Mouse (Mus musculus): ENCODE measurements around the gene Mki67. TPM values are rescaled to one million over a fixed set of nuclear protein-coding genes. Genes with fewer than 3 reads are reported as not detected.

The Mki67 gene
- total and polyA plus RNA-seq, 2 experiments from 2014 or later: 10.8 to 29.4 TPM

DNA sequence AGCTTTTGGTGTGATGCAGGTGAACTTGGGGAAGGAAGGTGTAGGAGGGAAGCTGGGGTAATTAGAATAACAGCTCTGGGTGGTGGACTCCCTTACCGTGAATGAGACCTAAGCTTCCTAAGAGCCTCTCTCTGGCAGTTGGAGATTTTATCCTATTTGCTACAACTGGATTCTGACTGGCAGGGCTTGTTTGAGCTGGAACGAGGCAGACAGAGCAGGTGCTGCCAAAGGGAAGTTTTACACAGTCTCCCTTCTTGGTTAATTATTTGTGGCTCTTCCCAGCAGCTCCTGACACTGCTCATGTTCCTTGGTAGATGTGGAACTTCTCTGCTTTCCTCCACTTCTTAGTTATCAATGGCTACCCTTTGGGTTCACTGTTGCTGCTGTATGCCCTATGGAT is 30.9 kb upstream of the Mki67 start:
- no peak for TF ChIP-seq CTCF (IDR thresholded peaks at IDR 0.05; ENCODE audit: low read depth)
- H3K9ac ChIP-seq (replicated peaks; ENCODE audit: low read length): no peak overlapping the region
- no peaks in the 10 kb centered on the region for H3K36me3 ChIP-seq (ENCODE audit: insufficient read depth, low read length)
- H3K27me3 ChIP-seq (ENCODE audit: insufficient read depth, low read length): no peaks in the 10 kb centered on the region
- H3K4me3 ChIP-seq (ENCODE audit: low read length): no peak overlapping the region
- no peak overlapping the region for H3K4me2 ChIP-seq (ENCODE audit: low read depth, low read length)
- DNase-seq (ENCODE audit: low spot score) (no peak), ATAC-seq (peak; percentile 38)
- no peak overlapping the region for H3K27ac ChIP-seq
- 29% methylated on average over 2 of the region's 2 CpGs for WGBS
- peaks cover 4% of the 10 kb centered on the region for H3K4me1 ChIP-seq (ENCODE audit: insufficient read depth, low read length)
- no peaks in the 10 kb centered on the region; the same call in 1 of the 2 replicates for H3K9me3 ChIP-seq (ENCODE audit: low read length)

DNA sequence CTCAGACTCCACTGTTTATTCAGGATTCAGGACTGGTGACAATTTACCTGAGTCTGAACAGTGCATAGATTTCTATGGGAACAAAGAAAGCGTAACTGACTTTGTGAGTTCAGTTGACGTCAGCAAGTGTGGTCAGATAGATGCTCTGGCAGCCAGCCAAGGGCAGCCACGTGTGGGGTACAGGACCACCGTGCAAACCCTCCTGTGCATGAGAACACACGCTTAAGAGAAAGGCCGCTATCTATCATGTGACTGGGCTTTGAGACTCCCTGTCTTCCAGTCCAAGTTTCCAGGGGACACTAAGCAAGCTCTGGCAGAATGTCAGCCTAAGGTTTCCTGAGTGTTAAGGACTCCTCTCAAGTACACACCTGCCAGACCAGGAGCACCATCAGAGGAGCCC is 30.4 kb upstream of the Mki67 start:
- 47% methylated on average over 6 of the region's 6 CpGs for WGBS
- H3K9ac ChIP-seq (replicated peaks; ENCODE audit: low read length): no peak overlapping the region
- TF ChIP-seq CTCF (IDR thresholded peaks at IDR 0.05; ENCODE audit: low read depth): no peak

DNA sequence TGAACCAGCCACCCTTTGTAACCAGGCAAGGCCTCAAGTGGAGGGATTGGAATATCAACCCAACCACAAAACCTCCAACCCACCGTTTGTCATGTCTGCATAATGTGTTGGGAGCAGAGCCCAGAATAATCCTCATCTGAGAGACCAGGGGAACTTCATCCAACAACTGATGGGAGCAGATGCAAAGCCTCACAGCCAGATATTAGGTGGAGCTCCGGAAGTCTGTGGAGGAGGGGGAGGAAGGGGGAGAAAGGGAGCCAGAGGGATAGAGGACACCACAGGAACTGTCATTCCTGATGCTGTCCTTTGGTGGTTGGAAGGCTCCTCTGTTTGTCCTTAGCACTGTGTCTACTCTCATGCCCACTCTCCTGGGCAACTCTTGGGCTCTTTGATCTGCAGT is 28.9 kb upstream of the Mki67 start:
- no peak overlapping the region for H3K4me3 ChIP-seq (ENCODE audit: low read length)
- ATAC-seq (peak; percentile 21; the same call in 1 of the 2 replicates), DNase-seq (ENCODE audit: low spot score) (peak; percentile 36)
- H3K36me3 ChIP-seq (ENCODE audit: insufficient read depth, low read length): no peaks in the 10 kb centered on the region
- no peak overlapping the region for H3K9ac ChIP-seq (replicated peaks; ENCODE audit: low read length)
- no peak for TF ChIP-seq CTCF (IDR thresholded peaks at IDR 0.05; ENCODE audit: low read depth)
- H3K27ac ChIP-seq: no peak overlapping the region
- no peaks in the 10 kb centered on the region; the same call in 1 of the 2 replicates for H3K9me3 ChIP-seq (ENCODE audit: low read length)
- H3K27me3 ChIP-seq (ENCODE audit: insufficient read depth, low read length): no peaks in the 10 kb centered on the region
- peaks cover 4% of the 10 kb centered on the region for H3K4me1 ChIP-seq (ENCODE audit: insufficient read depth, low read length)
- WGBS: 26% methylated on average over 2 of the region's 2 CpGs
- no peak overlapping the region for H3K4me2 ChIP-seq (ENCODE audit: low read depth, low read length)

More for the DNA sequence above, 30.4 kb upstream of the Mki67 start:
- Histone ChIP-seq H3K36me3 (ENCODE audit: insufficient read depth, low read length) (no peaks in the 10 kb centered on the region), H3K4me1 (ENCODE audit: insufficient read depth, low read length) (peaks cover 4% of the 10 kb centered on the region), H3K4me3 (ENCODE audit: low read length) (no peak overlapping the region), H3K27ac (no peak overlapping the region), H3K27me3 (ENCODE audit: insufficient read depth, low read length) (no peaks in the 10 kb centered on the region), H3K4me2 (ENCODE audit: low read depth, low read length) (no peak overlapping the region), H3K9me3 (ENCODE audit: low read length) (no peaks in the 10 kb centered on the region; the same call in 1 of the 2 replicates)
- no peak for DNase-seq (ENCODE audit: low spot score)
- ATAC-seq: 0 out of 2 replicates have a peak, but pooled peaks have one; percentile 8

DNA sequence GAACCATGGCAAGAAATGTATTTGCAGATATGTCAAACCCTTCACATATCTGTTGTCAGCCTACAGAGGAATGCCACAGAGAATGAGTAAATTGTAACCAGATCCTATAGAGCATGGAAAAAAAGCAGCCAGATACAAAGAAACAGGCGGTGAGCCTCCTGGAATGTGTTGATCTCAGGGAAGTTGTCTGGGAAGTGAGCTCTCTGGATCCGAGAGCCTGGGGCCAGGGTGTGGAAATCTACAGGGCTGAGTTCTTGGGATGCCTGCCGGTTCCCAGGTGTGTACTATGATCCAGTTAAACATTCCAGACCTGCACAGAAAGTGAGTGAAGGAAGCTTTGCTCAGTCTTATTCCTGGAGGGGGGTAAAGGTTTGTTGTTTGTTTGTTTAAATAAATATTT is 24.3 kb upstream of the Mki67 start:
- no peaks in the 10 kb centered on the region for H3K4me1 ChIP-seq (ENCODE audit: insufficient read depth, low read length)
- TF ChIP-seq CTCF (IDR thresholded peaks at IDR 0.05; ENCODE audit: low read depth): no peak
- WGBS: 70% methylated on average over 3 of the region's 3 CpGs
- H3K4me2 ChIP-seq (ENCODE audit: low read depth, low read length): no peak overlapping the region
- ATAC-seq (no peak), DNase-seq (ENCODE audit: low spot score) (no peak)
- H3K4me3 ChIP-seq (ENCODE audit: low read length): no peak overlapping the region
- H3K9me3 ChIP-seq (ENCODE audit: low read length): no peaks in the 10 kb centered on the region; the same call in 1 of the 2 replicates
- H3K27ac ChIP-seq: no peak overlapping the region
- H3K9ac ChIP-seq (replicated peaks; ENCODE audit: low read length): no peak overlapping the region
- H3K36me3 ChIP-seq (ENCODE audit: insufficient read depth, low read length): no peaks in the 10 kb centered on the region
- H3K27me3 ChIP-seq (ENCODE audit: insufficient read depth, low read length): no peaks in the 10 kb centered on the region

DNA sequence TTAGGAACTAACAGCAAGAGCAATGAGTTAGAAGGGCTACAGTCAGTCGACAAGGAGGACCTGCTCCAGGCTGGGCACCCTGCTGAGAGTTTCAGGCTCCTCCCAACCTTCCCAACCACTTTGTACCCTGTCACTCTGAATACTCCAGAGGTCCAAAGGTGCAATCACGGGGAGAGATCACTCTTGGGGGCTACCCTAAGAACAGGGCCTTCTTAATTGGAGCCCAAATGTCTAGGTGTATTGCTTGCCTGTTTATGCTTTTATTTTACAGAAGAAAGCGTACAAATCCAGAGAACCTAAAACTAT is 20.4 kb upstream of the Mki67 start:
- Histone ChIP-seq H3K9ac (replicated peaks; ENCODE audit: low read length) (no peak overlapping the region), H3K27ac (no peak overlapping the region), H3K4me3 (ENCODE audit: low read length) (no peak overlapping the region), H3K36me3 (ENCODE audit: insufficient read depth, low read length) (no peaks in the 10 kb centered on the region), H3K4me2 (ENCODE audit: low read depth, low read length) (no peak overlapping the region), H3K27me3 (ENCODE audit: insufficient read depth, low read length) (no peaks in the 10 kb centered on the region), H3K4me1 (ENCODE audit: insufficient read depth, low read length) (no peaks in the 10 kb centered on the region), H3K9me3 (ENCODE audit: low read length) (no peaks in the 10 kb centered on the region)
- no peak for DNase-seq (ENCODE audit: low spot score)
- 37% methylated on average over 3 of the region's 3 CpGs for WGBS
- peak; percentile 39; the same call in 1 of the 2 replicates for ATAC-seq
- no peak for TF ChIP-seq CTCF (IDR thresholded peaks at IDR 0.05; ENCODE audit: low read depth)

DNA sequence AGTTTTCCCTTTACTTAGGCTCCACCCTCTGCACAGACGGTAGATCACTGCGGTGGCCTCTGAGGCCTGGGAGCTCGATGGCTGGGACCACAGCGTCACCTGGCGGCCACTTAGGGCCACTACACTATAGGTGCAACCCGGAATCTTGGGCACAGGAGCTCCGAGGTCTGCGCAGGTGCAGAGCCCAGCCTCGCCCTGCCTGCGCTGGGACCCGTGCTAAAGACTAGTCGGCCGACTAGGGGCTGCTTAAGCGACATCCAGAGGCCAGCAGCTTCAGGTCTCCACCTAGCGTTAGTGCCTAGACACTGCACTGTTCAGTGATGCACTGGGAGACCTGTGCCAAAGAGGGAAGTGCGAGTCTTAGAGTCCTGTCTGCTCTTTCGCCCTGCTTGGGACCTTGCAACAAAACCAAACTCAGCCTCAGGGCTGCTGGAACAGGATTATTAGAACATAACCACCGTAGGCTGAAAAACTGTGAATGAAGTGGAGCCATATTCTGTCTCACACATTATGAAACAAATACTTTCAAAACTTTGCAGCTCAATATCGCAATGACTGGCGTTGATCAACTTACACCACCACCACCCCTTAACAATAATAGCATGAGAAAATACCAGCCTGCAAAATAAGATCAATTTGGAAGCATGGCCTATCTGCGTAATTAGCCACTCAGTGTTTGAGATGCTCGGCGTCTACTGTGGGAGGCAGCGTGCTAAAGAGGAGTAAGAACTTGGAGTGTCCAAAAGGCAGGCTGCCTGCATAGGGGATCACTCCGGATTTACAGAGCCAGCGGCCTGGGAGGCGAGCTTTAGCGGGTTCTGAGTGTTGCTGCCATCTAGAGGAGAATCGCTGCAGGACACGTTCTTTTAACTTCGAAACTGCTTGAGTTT is 19.8 kb upstream of the Mki67 start:
- Histone ChIP-seq H3K36me3 (ENCODE audit: insufficient read depth, low read length) (no peaks in the 10 kb centered on the region), H3K27ac (peak overlapping the region; percentile 48; the same call in 1 of the 2 replicates), H3K4me1 (ENCODE audit: insufficient read depth, low read length) (no peaks in the 10 kb centered on the region), H3K27me3 (ENCODE audit: insufficient read depth, low read length) (no peaks in the 10 kb centered on the region), H3K4me3 (ENCODE audit: low read length) (peak overlapping the region; percentile 18), H3K9me3 (ENCODE audit: low read length) (no peaks in the 10 kb centered on the region), H3K9ac (replicated peaks; ENCODE audit: low read length) (no peak overlapping the region), H3K4me2 (ENCODE audit: low read depth, low read length) (peak overlapping the region; percentile 52)
- ATAC-seq: peak; percentile 96
- peak; percentile 93 for DNase-seq (ENCODE audit: low spot score)
- 13% methylated on average over 31 of the region's 31 CpGs for WGBS
- TF ChIP-seq CTCF (IDR thresholded peaks at IDR 0.05; ENCODE audit: low read depth): peak; percentile 97
